ENCODE assay signal across 17 mouse cellular contexts in genomic region chr11:115954712-115955111, GRCm38 (mm10). TPM values are rescaled to one million over a fixed set of nuclear protein-coding genes. Genes with fewer than 3 reads are reported as not detected.
DNase-seq lines count a peak whose midpoint lies in the region; ATAC-seq and TF ChIP-seq lines count a peak whose summit lies in the region.
"Had no signal": no experiment of that assay in that cellular context is flagged by ENCODE, and none has a peak within 500 bp of the region (broad histone marks: within the 10 kb centered on the region; RNA-seq: fewer than 3 reads in every experiment).

No protein-coding gene starts in this region.

- WGBS in embryonic facial prominence, embryonic 13.5 days = 84% methylated on average over 5 of the region's 5 CpGs
- WGBS in embryonic facial prominence, embryonic 10.5 days = 87% methylated on average over 5 of the region's 5 CpGs
- 67% methylated on average over 5 of the region's 5 CpGs for WGBS in lung, postnatal 0 days
- 67% methylated on average over 5 of the region's 5 CpGs for WGBS in embryonic facial prominence, embryonic 15.5 days
- WGBS in neural tube, embryonic 15.5 days = 77% methylated on average over 5 of the region's 5 CpGs

- ATAC-seq in embryonic facial prominence, embryonic 13.5 days (ENCODE audit: insufficient number of reproducible peaks, insufficient read depth, low FRiP score, low TSS enrichment, low read depth) = no peak
- ATAC-seq in lung, postnatal 0 days = peak; percentile 45
- ATAC-seq in embryonic facial prominence, embryonic 15.5 days (ENCODE audit: insufficient number of reproducible peaks, low FRiP score, low TSS enrichment, low read depth) = no peak
- no peak for ATAC-seq in neural tube, embryonic 15.5 days (ENCODE audit: low FRiP score)
- ATAC-seq: liver, postnatal 0 days had no signal

- no peak for TF ChIP-seq EP300 in lung, postnatal 0 days (IDR thresholded peaks at IDR 0.05)

- H3K4me1 ChIP-seq in embryonic facial prominence, embryonic 13.5 days = peaks cover 26% of the 10 kb centered on the region
- peaks cover 33% of the 10 kb centered on the region for H3K4me1 ChIP-seq in embryonic facial prominence, embryonic 10.5 days
- no peaks in the 10 kb centered on the region for H3K4me1 ChIP-seq in lung, postnatal 0 days (ENCODE audit: insufficient read depth, low read depth, low read length)
- peaks cover 43% of the 10 kb centered on the region for H3K4me1 ChIP-seq in embryonic facial prominence, embryonic 15.5 days
- peaks cover 39% of the 10 kb centered on the region for H3K4me1 ChIP-seq in neural tube, embryonic 15.5 days

- H3K4me3 ChIP-seq in embryonic facial prominence, embryonic 13.5 days = no peak overlapping the region
- no peak overlapping the region for H3K4me3 ChIP-seq in embryonic facial prominence, embryonic 10.5 days
- no peak overlapping the region for H3K4me3 ChIP-seq in lung, postnatal 0 days (ENCODE audit: low read depth, low read length)
- H3K4me3 ChIP-seq in embryonic facial prominence, embryonic 15.5 days (replicated peaks) = no peak overlapping the region
- H3K4me3 ChIP-seq in neural tube, embryonic 15.5 days (replicated peaks) = no peak overlapping the region
- H3K4me3 ChIP-seq: forebrain, embryonic 10.5 days; limb, embryonic 12.5 days; midbrain, embryonic 10.5 days had no signal

- no peak overlapping the region for H3K4me2 ChIP-seq in embryonic facial prominence, embryonic 13.5 days
- H3K4me2 ChIP-seq in lung, postnatal 0 days (replicated peaks; ENCODE audit: low read depth, low read length) = no peak overlapping the region
- no peak overlapping the region for H3K4me2 ChIP-seq in embryonic facial prominence, embryonic 15.5 days (replicated peaks)
- no peak overlapping the region for H3K4me2 ChIP-seq in neural tube, embryonic 15.5 days
- H3K4me2 ChIP-seq: limb, embryonic 12.5 days had no signal

- H3K9me3 ChIP-seq in embryonic facial prominence, embryonic 13.5 days = no peaks in the 10 kb centered on the region
- H3K9me3 ChIP-seq in embryonic facial prominence, embryonic 10.5 days = no peaks in the 10 kb centered on the region
- no peaks in the 10 kb centered on the region for H3K9me3 ChIP-seq in lung, postnatal 0 days (ENCODE audit: low read length)
- H3K9me3 ChIP-seq in embryonic facial prominence, embryonic 15.5 days (replicated peaks) = no peaks in the 10 kb centered on the region
- no peaks in the 10 kb centered on the region for H3K9me3 ChIP-seq in neural tube, embryonic 15.5 days (replicated peaks)
- H3K9me3 ChIP-seq: forebrain, embryonic 10.5 days; limb, embryonic 12.5 days; midbrain, embryonic 10.5 days had no signal

- TF ChIP-seq CTCF in lung, postnatal 0 days (IDR thresholded peaks at IDR 0.05) = no peak

- H3K27ac ChIP-seq in embryonic facial prominence, embryonic 13.5 days = peak overlapping the region; percentile 44; the same call in 1 of the 2 replicates
- no peak overlapping the region for H3K27ac ChIP-seq in embryonic facial prominence, embryonic 10.5 days (replicated peaks)
- no peak overlapping the region; the same call in 1 of the 2 replicates for H3K27ac ChIP-seq in lung, postnatal 0 days (ENCODE audit: low read length)
- H3K27ac ChIP-seq in embryonic facial prominence, embryonic 15.5 days (replicated peaks) = peak overlapping the region; percentile 76
- H3K27ac ChIP-seq in neural tube, embryonic 15.5 days (replicated peaks) = peak overlapping the region; percentile 71
- H3K27ac ChIP-seq: forebrain, embryonic 10.5 days; limb, embryonic 12.5 days; midbrain, embryonic 10.5 days had no signal

- H3K27me3 ChIP-seq in embryonic facial prominence, embryonic 13.5 days = no peaks in the 10 kb centered on the region
- no peaks in the 10 kb centered on the region for H3K27me3 ChIP-seq in embryonic facial prominence, embryonic 10.5 days (replicated peaks; ENCODE audit: low read depth, poor library complexity, severe bottlenecking)
- H3K27me3 ChIP-seq in lung, postnatal 0 days (replicated peaks; ENCODE audit: insufficient read depth, low read length) = no peaks in the 10 kb centered on the region
- H3K27me3 ChIP-seq in embryonic facial prominence, embryonic 15.5 days = no peaks in the 10 kb centered on the region
- H3K27me3 ChIP-seq in neural tube, embryonic 15.5 days (replicated peaks) = no peaks in the 10 kb centered on the region
- H3K27me3 ChIP-seq: limb, embryonic 12.5 days had no signal

- no peak overlapping the region for H3K9ac ChIP-seq in embryonic facial prominence, embryonic 13.5 days
- H3K9ac ChIP-seq in lung, postnatal 0 days (replicated peaks; ENCODE audit: low read depth) = no peak overlapping the region
- no peak overlapping the region for H3K9ac ChIP-seq in embryonic facial prominence, embryonic 15.5 days
- H3K9ac ChIP-seq in neural tube, embryonic 15.5 days (replicated peaks) = no peak overlapping the region
- H3K9ac ChIP-seq: limb, embryonic 12.5 days; liver, postnatal 0 days had no signal

- DNase-seq in embryonic facial prominence, embryonic 10.5 days (ENCODE audit: low spot score) = no peak
- peak; percentile 44 for DNase-seq in lung, postnatal 0 days (ENCODE audit: low spot score)
- DNase-seq in lung, adult 18-20 months = no peak
- no peak for DNase-seq in spleen, postnatal 36 days (ENCODE audit: low spot score in 2 of 2)
- no peak for DNase-seq in ovary, postnatal 10 days (ENCODE audit: low spot score)
- DNase-seq: adrenal gland, adult 8-10 months; B cell, adult 2 months; gastrocnemius, postnatal 25 days; liver, postnatal 0 days; right cerebral cortex, postnatal 14 days had no signal

- peaks cover 80% of the 10 kb centered on the region for H3K36me3 ChIP-seq in embryonic facial prominence, embryonic 13.5 days
- H3K36me3 ChIP-seq in embryonic facial prominence, embryonic 10.5 days (replicated peaks) = peaks cover 98% of the 10 kb centered on the region
- H3K36me3 ChIP-seq in lung, postnatal 0 days (ENCODE audit: insufficient read depth, low read length) = peaks cover 10% of the 10 kb centered on the region; the same call in 1 of the 2 replicates
- H3K36me3 ChIP-seq in embryonic facial prominence, embryonic 15.5 days = peaks cover 53% of the 10 kb centered on the region
- peaks cover 48% of the 10 kb centered on the region for H3K36me3 ChIP-seq in neural tube, embryonic 15.5 days

RNA-seq across cellular contexts. Expression of gene Itgb4, which starts 19.8 kb away (rescaled TPM):
- 11.2 and 11.6 TPM in 2 replicates for polyA plus RNA-seq in embryonic facial prominence, embryonic 13.5 days (2015; fragmentation: Nextera tagmentation; extraction: Ambion mirVana)
- polyA plus RNA-seq in embryonic facial prominence, embryonic 10.5 days (2016; fragmentation: Nextera tagmentation; extraction: Ambion mirVana) = 1.1 and 1.5 TPM in 2 replicates
- polyA plus RNA-seq in lung, postnatal 0 days (2015; fragmentation: Nextera tagmentation; extraction: Ambion mirVana) = 3.8 and 4.2 TPM in 2 replicates
- polyA plus RNA-seq in embryonic facial prominence, embryonic 15.5 days (2015; fragmentation: Nextera tagmentation; extraction: Ambion mirVana) = 21.1 and 21.5 TPM in 2 replicates
- polyA plus RNA-seq in neural tube, embryonic 15.5 days (2015; fragmentation: Nextera tagmentation; extraction: Ambion mirVana) = 2.0 and 4.9 TPM in 2 replicates

RNA-seq across cellular contexts. Expression of gene Recql5, which starts 21.4 kb away (rescaled TPM):
- 22.9 and 24.9 TPM in 2 replicates for polyA plus RNA-seq in embryonic facial prominence, embryonic 13.5 days (2015; fragmentation: Nextera tagmentation; extraction: Ambion mirVana)
- 27.9 and 30.7 TPM in 2 replicates for polyA plus RNA-seq in embryonic facial prominence, embryonic 10.5 days (2016; fragmentation: Nextera tagmentation; extraction: Ambion mirVana)
- polyA plus RNA-seq in lung, postnatal 0 days (2015; fragmentation: Nextera tagmentation; extraction: Ambion mirVana) = 9.2 and 9.9 TPM in 2 replicates
- 21.4 and 23.9 TPM in 2 replicates for polyA plus RNA-seq in embryonic facial prominence, embryonic 15.5 days (2015; fragmentation: Nextera tagmentation; extraction: Ambion mirVana)
- 19.7 and 22.0 TPM in 2 replicates for polyA plus RNA-seq in neural tube, embryonic 15.5 days (2015; fragmentation: Nextera tagmentation; extraction: Ambion mirVana)

RNA-seq across cellular contexts. Expression of gene Sap30bp, which starts 21.6 kb away (rescaled TPM):
- polyA plus RNA-seq in embryonic facial prominence, embryonic 13.5 days (2015; fragmentation: Nextera tagmentation; extraction: Ambion mirVana) = 47.0 and 53.9 TPM in 2 replicates
- 48.4 and 50.8 TPM in 2 replicates for polyA plus RNA-seq in embryonic facial prominence, embryonic 10.5 days (2016; fragmentation: Nextera tagmentation; extraction: Ambion mirVana)
- 21.2 and 22.8 TPM in 2 replicates for polyA plus RNA-seq in lung, postnatal 0 days (2015; fragmentation: Nextera tagmentation; extraction: Ambion mirVana)
- polyA plus RNA-seq in embryonic facial prominence, embryonic 15.5 days (2015; fragmentation: Nextera tagmentation; extraction: Ambion mirVana) = 32.9 and 38.1 TPM in 2 replicates
- 39.0 and 40.5 TPM in 2 replicates for polyA plus RNA-seq in neural tube, embryonic 15.5 days (2015; fragmentation: Nextera tagmentation; extraction: Ambion mirVana)

RNA-seq across cellular contexts. Expression of gene Smim6, which starts 42.9 kb away (rescaled TPM):
- polyA plus RNA-seq in embryonic facial prominence, embryonic 13.5 days (2015; fragmentation: Nextera tagmentation; extraction: Ambion mirVana) = 1.1 and 1.2 TPM in 2 replicates
- polyA plus RNA-seq in embryonic facial prominence, embryonic 10.5 days (2016; fragmentation: Nextera tagmentation; extraction: Ambion mirVana) = 1.1 and 1.6 TPM in 2 replicates
- polyA plus RNA-seq in lung, postnatal 0 days (2015; fragmentation: Nextera tagmentation; extraction: Ambion mirVana) = 58.1 and 61.5 TPM in 2 replicates
- polyA plus RNA-seq in embryonic facial prominence, embryonic 15.5 days (2015; fragmentation: Nextera tagmentation; extraction: Ambion mirVana) = 1.6 and 2.6 TPM in 2 replicates
- 0.68 and 3.1 TPM in 2 replicates for polyA plus RNA-seq in neural tube, embryonic 15.5 days (2015; fragmentation: Nextera tagmentation; extraction: Ambion mirVana)
- polyA plus RNA-seq: cortical plate, adult 2 months had no signal

RNA-seq across cellular contexts. Expression of gene Smim5, which starts 54.9 kb away (rescaled TPM):
- polyA plus RNA-seq in embryonic facial prominence, embryonic 13.5 days (2015; fragmentation: Nextera tagmentation; extraction: Ambion mirVana) = 3.3 and 3.4 TPM in 2 replicates
- 1.5 and 1.8 TPM in 2 replicates for polyA plus RNA-seq in embryonic facial prominence, embryonic 10.5 days (2016; fragmentation: Nextera tagmentation; extraction: Ambion mirVana)
- 25.8 and 27.6 TPM in 2 replicates for polyA plus RNA-seq in lung, postnatal 0 days (2015; fragmentation: Nextera tagmentation; extraction: Ambion mirVana)
- 19.6 and 23.0 TPM in 2 replicates for polyA plus RNA-seq in embryonic facial prominence, embryonic 15.5 days (2015; fragmentation: Nextera tagmentation; extraction: Ambion mirVana)
- 2.2 and 8.1 TPM in 2 replicates for polyA plus RNA-seq in neural tube, embryonic 15.5 days (2015; fragmentation: Nextera tagmentation; extraction: Ambion mirVana)

Comparison
In these comparisons a context has a peak if more than half of its experiments do, and no peak if none do; other contexts are left out.
1. H3K27ac ChIP-seq: peak in embryonic facial prominence, embryonic 13.5 days (single experiment), embryonic facial prominence, embryonic 15.5 days (single experiment) and neural tube, embryonic 15.5 days (single experiment); none in embryonic facial prominence, embryonic 10.5 days (single experiment) and lung, postnatal 0 days (single experiment).